Mouse (Mus musculus): ENCODE measurements around the gene Aire.
A peak's percentile ranks its signal among the peaks of the same experiment; 100 is the strongest.

Gene Aire

GRCm38 (mm10) chr10:78008169-78008568 is 35.2 kb downstream of the Aire start:
- no peak for DNase-seq (ENCODE audit: low spot score)

GRCm38 (mm10) chr10:78007203-78007602 is 36.2 kb downstream of the Aire start:
- DNase-seq (ENCODE audit: low spot score) = no peak

- DNase-seq (ENCODE audit: low spot score) = no peak
Measured at GRCm38 (mm10) chr10:78005791-78006438, 37.5 kb downstream of the Aire start.

GRCm38 (mm10) chr10:78004479-78005100 is 38.8 kb downstream of the Aire start:
- DNase-seq (ENCODE audit: low spot score) = no peak

- no peak for DNase-seq (ENCODE audit: low spot score)
Measured at GRCm38 (mm10) chr10:78002316-78002715, 41.1 kb downstream of the Aire start.

- no peak for DNase-seq (ENCODE audit: low spot score)
Measured at GRCm38 (mm10) chr10:78001796-78002195, 41.6 kb downstream of the Aire start.

- DNase-seq (ENCODE audit: low spot score) = no peak
Measured at GRCm38 (mm10) chr10:78000200-78000599, 43.2 kb downstream of the Aire start.

GRCm38 (mm10) chr10:77995639-77996038 is 47.8 kb downstream of the Aire start:
- DNase-seq (ENCODE audit: low spot score) = no peak

- DNase-seq (ENCODE audit: low spot score) = no peak
Measured at GRCm38 (mm10) chr10:77985775-77986174, 57.6 kb downstream of the Aire start.

GRCm38 (mm10) chr10:77984660-77985059 is 58.8 kb downstream of the Aire start:
- peak; percentile 60 for DNase-seq (ENCODE audit: low spot score)

Measured in ovary, postnatal 14 days (tissue).